Mouse (Mus musculus) thymus, adult 2 months (tissue): ENCODE results near the gene Ptprg.

ENCODE experiments used
- CTCF ChIP-seq: fragments of 200-500 bp; IDR thresholded peaks from 2 replicates; pipeline ENCODE4 v1.5.1; 2012; ENCODE audit warnings: mild to moderate bottlenecking, control low read depth, low read length, moderate library complexity, borderline replicate concordance; ENCODE audit not compliant: control insufficient read depth, poor library complexity, insufficient read depth; ENCODE audit errors: extremely low read depth
- POLR2A ChIP-seq: fragments of 200-500 bp; IDR thresholded peaks from 2 replicates; pipeline ENCODE4 v1.6.1; 2012; ENCODE audit warnings: mild to moderate bottlenecking, low read length, control low read depth, moderate library complexity; ENCODE audit not compliant: control insufficient read depth, poor library complexity, insufficient read depth; ENCODE audit errors: extremely low read depth

DNA sequence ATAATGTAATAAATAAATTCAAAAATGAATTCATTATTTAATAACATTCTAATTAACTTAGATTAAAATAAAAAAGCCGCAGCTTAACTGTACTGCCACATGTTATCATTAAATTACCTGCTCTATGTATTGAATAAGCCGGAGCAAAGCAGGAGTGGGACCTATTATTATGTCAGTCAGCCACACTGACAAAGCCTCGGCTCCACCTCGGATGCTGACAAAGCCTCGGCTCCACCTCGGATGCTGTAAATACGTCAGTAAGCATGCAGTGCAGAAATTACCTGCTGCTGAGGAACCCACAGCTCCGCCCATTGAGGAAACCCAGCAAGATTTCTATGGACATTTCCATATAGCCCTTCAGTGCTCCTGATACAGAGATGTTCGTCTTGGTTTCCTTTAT lies 429.7 kb downstream of the Ptprg start:
- no peak for TF ChIP-seq POLR2A
- no peak for TF ChIP-seq CTCF
